Comparison of ENCODE assay signal across 9 mouse cellular contexts in genomic region chr11:100694926-100695325, GRCm38 (mm10). TPM values are rescaled to one million over a fixed set of nuclear protein-coding genes. Genes with fewer than 3 reads are reported as not detected.
DNase-seq lines count a peak whose midpoint lies in the region; ATAC-seq and TF ChIP-seq lines count a peak whose summit lies in the region.
"Had no signal": no experiment of that assay in that cellular context is flagged by ENCODE, and none has a peak within 500 bp of the region (broad histone marks: within the 10 kb centered on the region; RNA-seq: fewer than 3 reads in every experiment).

No protein-coding gene starts in this region.

- peak; percentile 97 for TF ChIP-seq CTCF in ES-Bruce4 (IDR thresholded peaks at IDR 0.05; ENCODE audit: low read depth, low read length)

- no peak overlapping the region for H3K9ac ChIP-seq in heart, embryonic 11.5 days (ENCODE audit: low read depth, low read length)
- H3K9ac ChIP-seq in ES-Bruce4 (ENCODE audit: low read depth, poor library complexity, severe bottlenecking): no peak overlapping the region
- H3K9ac ChIP-seq: limb, embryonic 15.5 days had no signal

- TF ChIP-seq EP300 in ES-Bruce4 (IDR thresholded peaks at IDR 0.05; ENCODE audit: insufficient read depth, low read depth, low read length): no peak

- H3K36me3 ChIP-seq in heart, embryonic 11.5 days (ENCODE audit: control insufficient read depth, insufficient read depth, low read length): no peaks in the 10 kb centered on the region
- no peaks in the 10 kb centered on the region for H3K36me3 ChIP-seq in ES-Bruce4 (ENCODE audit: control insufficient read depth, insufficient read depth, low read length, poor library complexity, severe bottlenecking)
- H3K36me3 ChIP-seq: limb, embryonic 15.5 days had no signal

- intact Hi-C loops in left cerebral cortex, postnatal 25 days (cut with DNase I): loop anchor here (2.0 kb wide), 3 partner anchors 52 to 124 kb away; no protein-coding TSS in a partner anchor

- H3K27ac ChIP-seq in heart, embryonic 11.5 days (ENCODE audit: low read depth, low read length): no peak overlapping the region
- no peak overlapping the region for H3K27ac ChIP-seq in ES-Bruce4 (ENCODE audit: insufficient read depth, low read length)
- H3K27ac ChIP-seq: limb, embryonic 15.5 days had no signal

- 34% methylated on average over 5 of the region's 5 CpGs for WGBS in heart, embryonic 11.5 days (ENCODE audit: insufficient replicate concordance)

- no peak for TF ChIP-seq POLR2A in ES-Bruce4 (IDR thresholded peaks at IDR 0.05; ENCODE audit: insufficient read depth, low read length)

- no peak for ATAC-seq in heart, embryonic 11.5 days (replicated peaks; ENCODE audit: insufficient number of reproducible peaks, low FRiP score, low TSS enrichment)
- ATAC-seq in granulocyte monocyte progenitor cell, adult 5-6 weeks (replicated peaks; ENCODE audit: poor library complexity, severe bottlenecking): peak; percentile 72

- H3K4me2 ChIP-seq in heart, embryonic 11.5 days: no peak overlapping the region
- H3K4me2 ChIP-seq: limb, embryonic 15.5 days had no signal

- H3K27me3 ChIP-seq in heart, embryonic 11.5 days (ENCODE audit: control insufficient read depth, insufficient read depth, low read length): peaks cover 23% of the 10 kb centered on the region
- H3K27me3 ChIP-seq in ES-Bruce4 (ENCODE audit: control insufficient read depth, insufficient read depth, low read length, poor library complexity, severe bottlenecking): no peaks in the 10 kb centered on the region

- no peaks in the 10 kb centered on the region for H3K9me3 ChIP-seq in heart, embryonic 11.5 days (replicated peaks; ENCODE audit: control insufficient read depth, low read length)
- no peaks in the 10 kb centered on the region for H3K9me3 ChIP-seq in ES-Bruce4 (replicated peaks; ENCODE audit: control insufficient read depth, insufficient read depth, low read length, poor library complexity, severe bottlenecking)
- H3K9me3 ChIP-seq: limb, embryonic 15.5 days had no signal

- peak; percentile 97 for DNase-seq in heart, adult 11 months
- DNase-seq in cerebellum, adult 9-11 months: peak; percentile 62
- peak; percentile 66 to 75 for DNase-seq in left cerebral cortex, postnatal 25 days (ENCODE audit: low spot score in 2 of 2)
- DNase-seq in natural killer cell, adult 2 months (ENCODE audit: low spot score in 2 of 2): peak; percentile 59 to 76
- peak; percentile 42 to 44 for DNase-seq in thymus, adult 18-20 months

- H3K4me1 ChIP-seq in heart, embryonic 11.5 days (ENCODE audit: control insufficient read depth, insufficient read depth, low read length): peaks cover 3% of the 10 kb centered on the region; the same call in 1 of the 2 replicates
- no peaks in the 10 kb centered on the region for H3K4me1 ChIP-seq in ES-Bruce4 (ENCODE audit: control insufficient read depth, insufficient read depth, low read length)

- H3K4me3 ChIP-seq in heart, embryonic 11.5 days (ENCODE audit: low read depth, low read length): no peak overlapping the region
- H3K4me3 ChIP-seq in ES-Bruce4 (ENCODE audit: low read depth, low read length): no peak overlapping the region
- H3K4me3 ChIP-seq: limb, embryonic 15.5 days had no signal

RNA-seq across cellular contexts. Expression of gene Zfp385c, which starts 2.7 kb away (rescaled TPM):
- 0.14 and 0.25 TPM in 2 replicates for polyA plus RNA-seq in heart, embryonic 11.5 days (2014; fragmentation: Nextera tagmentation; extraction: Ambion mirVana)
- polyA plus RNA-seq in ES-Bruce4 (2011; ENCODE audit: insufficient read depth, insufficient read length, low read depth, missing spikeins): 1.0 and 1.9 TPM in 2 replicates
- total RNA-seq in granulocyte monocyte progenitor cell, adult 5-6 weeks (2014; fragmentation: Nextera tagmentation): not detected in 2 replicates
- 0.26 TPM in 1 of 2 replicates, not detected in the other for total RNA-seq in granulocyte monocyte progenitor cell, adult 5-6 weeks (2017)
- under 1 TPM; 0.16 to 0.30 TPM for total RNA-seq in left cerebral cortex, postnatal 25 days (2021)

RNA-seq across cellular contexts. Expression of gene Dhx58, which starts 9.1 kb away (rescaled TPM):
- 0.65 and 1.3 TPM in 2 replicates for polyA plus RNA-seq in heart, embryonic 11.5 days (2014; fragmentation: Nextera tagmentation; extraction: Ambion mirVana)
- polyA plus RNA-seq in ES-Bruce4 (2011; ENCODE audit: insufficient read depth, insufficient read length, low read depth, missing spikeins): 1.5 and 1.8 TPM in 2 replicates
- total RNA-seq in granulocyte monocyte progenitor cell, adult 5-6 weeks (2014; fragmentation: Nextera tagmentation): 4.7 and 13.9 TPM in 2 replicates
- total RNA-seq in granulocyte monocyte progenitor cell, adult 5-6 weeks (2017): 8.2 and 17.3 TPM in 2 replicates
- 1 to 10 TPM; 1.9 to 2.6 TPM for total RNA-seq in left cerebral cortex, postnatal 25 days (2021)

RNA-seq across cellular contexts. Expression of gene Kat2a, which starts 17.3 kb away (rescaled TPM):
- 36.7 and 37.9 TPM in 2 replicates for polyA plus RNA-seq in heart, embryonic 11.5 days (2014; fragmentation: Nextera tagmentation; extraction: Ambion mirVana)
- 61.3 and 63.1 TPM in 2 replicates for polyA plus RNA-seq in ES-Bruce4 (2011; ENCODE audit: insufficient read depth, insufficient read length, low read depth, missing spikeins)
- total RNA-seq in granulocyte monocyte progenitor cell, adult 5-6 weeks (2014; fragmentation: Nextera tagmentation): 50.0 and 54.4 TPM in 2 replicates
- 26.0 and 34.5 TPM in 2 replicates for total RNA-seq in granulocyte monocyte progenitor cell, adult 5-6 weeks (2017)
- 10 to 100 TPM; 58.9 to 59.4 TPM for total RNA-seq in left cerebral cortex, postnatal 25 days (2021)

RNA-seq across cellular contexts. Expression of gene Hspb9, which starts 18.7 kb away (rescaled TPM):
- 0.37 TPM in 1 of 2 replicates, not detected in the other for polyA plus RNA-seq in heart, embryonic 11.5 days (2014; fragmentation: Nextera tagmentation; extraction: Ambion mirVana)
- polyA plus RNA-seq in ES-Bruce4 (2011; ENCODE audit: insufficient read depth, insufficient read length, low read depth, missing spikeins): not detected in 2 replicates
- total RNA-seq in granulocyte monocyte progenitor cell, adult 5-6 weeks (2014; fragmentation: Nextera tagmentation): not detected in 2 replicates
- total RNA-seq in granulocyte monocyte progenitor cell, adult 5-6 weeks (2017): not detected in 2 replicates
- total RNA-seq in left cerebral cortex, postnatal 25 days (2021): not detected

RNA-seq across cellular contexts. Expression of gene Rab5c, which starts 43.1 kb away (rescaled TPM):
- 30.8 and 41.1 TPM in 2 replicates for polyA plus RNA-seq in heart, embryonic 11.5 days (2014; fragmentation: Nextera tagmentation; extraction: Ambion mirVana)
- 95.2 and 95.3 TPM in 2 replicates for polyA plus RNA-seq in ES-Bruce4 (2011; ENCODE audit: insufficient read depth, insufficient read length, low read depth, missing spikeins)
- 116 and 132 TPM in 2 replicates for total RNA-seq in granulocyte monocyte progenitor cell, adult 5-6 weeks (2014; fragmentation: Nextera tagmentation)
- 103 and 113 TPM in 2 replicates for total RNA-seq in granulocyte monocyte progenitor cell, adult 5-6 weeks (2017)
- total RNA-seq in left cerebral cortex, postnatal 25 days (2021): 100 to 1,000 TPM; 152 to 158 TPM

Comparison
In these comparisons a context has a peak if more than half of its experiments do, and no peak if none do; other contexts are left out.
1. DNase-seq: peak in every context shown above with its lines; median percentile 97 in heart, adult 11 months; 70 in left cerebral cortex, postnatal 25 days; 68 in natural killer cell, adult 2 months; 62 in cerebellum, adult 9-11 months; 43 in thymus, adult 18-20 months.